Mouse (Mus musculus) erythroid progenitor cell, adult 5-6 weeks (primary cell): ENCODE data around the gene 6030408B16Rik. TPM values are rescaled to one million over a fixed set of nuclear protein-coding genes. Genes with fewer than 3 reads are reported as not detected.

ENCODE experiments used
- ATAC-seq: replicated peaks from 2 replicates; pipeline ENCODE4 v1.8.0; 2016; ENCODE audit warnings: moderate number of reproducible peaks, mild to moderate bottlenecking, moderate TSS enrichment, inconsistent platforms; ENCODE audit not compliant: poor library complexity, low FRiP score, severe bottlenecking
- total RNA-seq, 2 experiments: library from RNA; stranded (forward) in 1 of 2; stranded (reverse) in 1 of 2; fragments of 150-400 nt in 1 of 2; fragments of 186-747, 209-891 nt in 1 of 2; gene quantifications; 2 replicates each; pipeline versions ENCODE4 v1.2.3 to v1.2.4; 2015 to 2017; ENCODE audit warnings: low replicate concordance in 2 of 2

6030408B16Rik gene
- total RNA-seq (2015; ENCODE audit: low replicate concordance) (not detected in 2 replicates), total RNA-seq (2017; ENCODE audit: low replicate concordance) (not detected in 2 replicates)

GRCm38 (mm10) chr15:101293025-101293621 is at the start of gene 6030408B16Rik:
TSS of gene 6030408B16Rik (plus strand) at chr15:101293212.
- ATAC-seq: no peak

GRCm38 (mm10) chr15:101244012-101244411 is 49.0 kb upstream of the 6030408B16Rik start:
- no peak for ATAC-seq

GRCm38 (mm10) chr15:101246231-101247154 is 46.5 kb upstream of the 6030408B16Rik start:
- peak; percentile 90 for ATAC-seq

GRCm38 (mm10) chr15:101247155-101247498 is 45.9 kb upstream of the 6030408B16Rik start:
- ATAC-seq: no peak

- no peak for ATAC-seq
Measured at GRCm38 (mm10) chr15:101248029-101248710, 44.8 kb upstream of the 6030408B16Rik start.

GRCm38 (mm10) chr15:101250220-101250800 is 42.7 kb upstream of the 6030408B16Rik start:
- ATAC-seq: no peak

GRCm38 (mm10) chr15:101251930-101252329 is 41.1 kb upstream of the 6030408B16Rik start:
- ATAC-seq: no peak

- no peak for ATAC-seq
Measured at GRCm38 (mm10) chr15:101252614-101253013, 40.4 kb upstream of the 6030408B16Rik start.

- no peak for ATAC-seq
Measured at GRCm38 (mm10) chr15:101253563-101253885, 39.5 kb upstream of the 6030408B16Rik start.

GRCm38 (mm10) chr15:101253886-101254795 is 38.9 kb upstream of the 6030408B16Rik start, which contains the start of gene Nr4a1:
TSS of gene Nr4a1 (plus strand) at chr15:101254269.
- ATAC-seq: no peak

GRCm38 (mm10) chr15:101255842-101256462 is 37.1 kb upstream of the 6030408B16Rik start:
- no peak for ATAC-seq

- ATAC-seq: no peak
Measured at GRCm38 (mm10) chr15:101256463-101257206, 36.4 kb upstream of the 6030408B16Rik start.

GRCm38 (mm10) chr15:101258420-101258819 is 34.6 kb upstream of the 6030408B16Rik start:
- ATAC-seq: no peak

- ATAC-seq: no peak
Measured at GRCm38 (mm10) chr15:101259922-101260321, 33.1 kb upstream of the 6030408B16Rik start.

- no peak for ATAC-seq
Measured at GRCm38 (mm10) chr15:101260387-101260786, 32.6 kb upstream of the 6030408B16Rik start.

- ATAC-seq: no peak
Measured at GRCm38 (mm10) chr15:101260874-101261622, 32.0 kb upstream of the 6030408B16Rik start.

- no peak for ATAC-seq
Measured at GRCm38 (mm10) chr15:101262502-101262901, 30.5 kb upstream of the 6030408B16Rik start.
